Mouse (Mus musculus): Measurements from ENCODE around the gene Olfr763. TPM values are rescaled to one million over a fixed set of nuclear protein-coding genes. Genes with fewer than 3 reads are reported as not detected.

Olfr763 gene
- not detected in 2 replicates for polyA plus RNA-seq (2011; ENCODE audit: insufficient read depth, insufficient read length, low read depth, missing spikeins)

DNA sequence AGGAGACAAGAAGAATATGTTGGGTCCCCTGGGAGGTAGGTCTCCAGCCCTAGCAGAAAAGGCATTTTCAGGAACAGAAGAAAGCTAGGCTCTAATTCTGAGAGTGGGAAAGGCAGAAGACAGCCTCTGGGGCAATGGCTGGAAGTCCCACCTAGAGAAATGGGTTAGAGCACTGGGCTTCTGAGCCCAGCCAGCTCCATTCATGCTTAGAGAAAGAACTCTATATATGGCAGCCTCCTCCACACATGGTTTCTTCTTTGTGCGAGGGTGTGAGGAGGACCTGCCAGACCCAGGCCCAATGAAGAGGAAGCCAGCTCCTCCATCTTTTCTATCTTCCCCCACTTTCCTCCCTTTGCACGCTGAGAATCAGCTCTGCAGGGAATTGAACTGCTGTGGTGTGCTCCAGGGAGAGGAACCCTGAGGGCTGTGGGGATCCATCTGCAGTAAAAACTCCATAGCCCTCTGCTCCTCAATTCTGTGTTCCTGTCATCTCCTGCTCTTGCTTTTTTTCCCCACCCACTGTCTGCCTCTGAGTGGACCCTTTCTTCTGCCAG is at the start of gene Olfr763:
Gene Olfr763, plus strand, starts transcription at position 504 of the 554 bp plus-strand sequence.
- Histone ChIP-seq H3K4me3 (ENCODE audit: low read depth, low read length) (no peak within 1 kb of the TSS), H3K27me3 (ENCODE audit: control insufficient read depth, insufficient read depth, low read length, poor library complexity, severe bottlenecking) (no peaks in the 10 kb centered on the region), H3K27ac (ENCODE audit: insufficient read depth, low read length) (no peak within 1 kb of the TSS), H3K9ac (ENCODE audit: low read depth, poor library complexity, severe bottlenecking) (no peak within 1 kb of the TSS), H3K9me3 (replicated peaks; ENCODE audit: control insufficient read depth, insufficient read depth, low read length, poor library complexity, severe bottlenecking) (peaks cover 28% of the 10 kb centered on the region), H3K36me3 (ENCODE audit: control insufficient read depth, insufficient read depth, low read length, poor library complexity, severe bottlenecking) (no peaks in the 10 kb centered on the region), H3K4me1 (ENCODE audit: control insufficient read depth, insufficient read depth, low read length) (no peaks in the 10 kb centered on the region)
- no peak for TF ChIP-seq POLR2A (IDR thresholded peaks at IDR 0.05; ENCODE audit: insufficient read depth, low read length)
- no peak for TF ChIP-seq CTCF (IDR thresholded peaks at IDR 0.05; ENCODE audit: low read depth, low read length)
- no peak for TF ChIP-seq EP300 (IDR thresholded peaks at IDR 0.05; ENCODE audit: insufficient read depth, low read depth, low read length)

DNA sequence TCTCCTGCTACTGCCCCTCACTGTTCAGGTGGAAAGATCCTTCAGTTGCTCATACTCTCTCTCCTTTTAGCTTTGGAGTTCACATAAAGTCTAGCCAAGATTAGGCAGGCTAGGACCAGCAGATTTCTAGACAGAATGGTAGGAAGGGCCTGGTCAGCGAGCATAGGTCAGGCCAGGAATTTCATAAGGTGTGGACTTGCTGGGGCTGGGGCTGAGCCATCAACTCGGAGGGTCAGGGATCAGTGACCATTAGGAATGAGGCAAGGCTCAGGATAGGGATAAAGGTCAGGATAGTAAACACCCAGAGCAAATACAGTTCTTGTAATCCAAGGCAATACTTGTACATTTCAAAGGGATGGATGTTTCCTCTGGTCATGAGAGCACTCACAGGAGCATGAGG is 45.6 kb upstream of the Olfr763 start:
- Histone ChIP-seq H3K27ac (ENCODE audit: insufficient read depth, low read length) (no peak overlapping the region), H3K9ac (ENCODE audit: low read depth, poor library complexity, severe bottlenecking) (no peak overlapping the region), H3K27me3 (ENCODE audit: control insufficient read depth, insufficient read depth, low read length, poor library complexity, severe bottlenecking) (no peaks in the 10 kb centered on the region), H3K4me1 (ENCODE audit: control insufficient read depth, insufficient read depth, low read length) (no peaks in the 10 kb centered on the region), H3K9me3 (replicated peaks; ENCODE audit: control insufficient read depth, insufficient read depth, low read length, poor library complexity, severe bottlenecking) (no peaks in the 10 kb centered on the region), H3K4me3 (ENCODE audit: low read depth, low read length) (no peak overlapping the region), H3K36me3 (ENCODE audit: control insufficient read depth, insufficient read depth, low read length, poor library complexity, severe bottlenecking) (no peaks in the 10 kb centered on the region)
- no peak for TF ChIP-seq CTCF (IDR thresholded peaks at IDR 0.05; ENCODE audit: low read depth, low read length)

GRCm38 (mm10) chr10:128965871-128966270 is 44.7 kb upstream of the Olfr763 start:
- no peak for TF ChIP-seq EP300 (IDR thresholded peaks at IDR 0.05; ENCODE audit: insufficient read depth, low read depth, low read length)
- TF ChIP-seq CTCF (IDR thresholded peaks at IDR 0.05; ENCODE audit: low read depth, low read length): no peak
- no peak for TF ChIP-seq POLR2A (IDR thresholded peaks at IDR 0.05; ENCODE audit: insufficient read depth, low read length)
- no peaks in the 10 kb centered on the region for H3K27me3 ChIP-seq (ENCODE audit: control insufficient read depth, insufficient read depth, low read length, poor library complexity, severe bottlenecking)
- H3K4me3 ChIP-seq (ENCODE audit: low read depth, low read length): no peak overlapping the region
- no peaks in the 10 kb centered on the region for H3K9me3 ChIP-seq (replicated peaks; ENCODE audit: control insufficient read depth, insufficient read depth, low read length, poor library complexity, severe bottlenecking)
- no peak overlapping the region for H3K9ac ChIP-seq (ENCODE audit: low read depth, poor library complexity, severe bottlenecking)
- no peaks in the 10 kb centered on the region for H3K4me1 ChIP-seq (ENCODE audit: control insufficient read depth, insufficient read depth, low read length)
- H3K36me3 ChIP-seq (ENCODE audit: control insufficient read depth, insufficient read depth, low read length, poor library complexity, severe bottlenecking): no peaks in the 10 kb centered on the region
- H3K27ac ChIP-seq (ENCODE audit: insufficient read depth, low read length): no peak overlapping the region

GRCm38 (mm10) chr10:128968341-128968749 is 42.2 kb upstream of the Olfr763 start:
- Histone ChIP-seq H3K27ac (ENCODE audit: insufficient read depth, low read length) (no peak overlapping the region), H3K9me3 (replicated peaks; ENCODE audit: control insufficient read depth, insufficient read depth, low read length, poor library complexity, severe bottlenecking) (no peaks in the 10 kb centered on the region), H3K4me3 (ENCODE audit: low read depth, low read length) (no peak overlapping the region), H3K9ac (ENCODE audit: low read depth, poor library complexity, severe bottlenecking) (no peak overlapping the region), H3K36me3 (ENCODE audit: control insufficient read depth, insufficient read depth, low read length, poor library complexity, severe bottlenecking) (no peaks in the 10 kb centered on the region), H3K27me3 (ENCODE audit: control insufficient read depth, insufficient read depth, low read length, poor library complexity, severe bottlenecking) (no peaks in the 10 kb centered on the region), H3K4me1 (ENCODE audit: control insufficient read depth, insufficient read depth, low read length) (no peaks in the 10 kb centered on the region)
- TF ChIP-seq EP300 (IDR thresholded peaks at IDR 0.05; ENCODE audit: insufficient read depth, low read depth, low read length) (no peak), POLR2A (IDR thresholded peaks at IDR 0.05; ENCODE audit: insufficient read depth, low read length) (no peak), CTCF (IDR thresholded peaks at IDR 0.05; ENCODE audit: low read depth, low read length) (no peak)

- Histone ChIP-seq H3K9ac (ENCODE audit: low read depth, poor library complexity, severe bottlenecking) (no peak overlapping the region), H3K27me3 (ENCODE audit: control insufficient read depth, insufficient read depth, low read length, poor library complexity, severe bottlenecking) (no peaks in the 10 kb centered on the region), H3K36me3 (ENCODE audit: control insufficient read depth, insufficient read depth, low read length, poor library complexity, severe bottlenecking) (no peaks in the 10 kb centered on the region), H3K9me3 (replicated peaks; ENCODE audit: control insufficient read depth, insufficient read depth, low read length, poor library complexity, severe bottlenecking) (no peaks in the 10 kb centered on the region), H3K4me3 (ENCODE audit: low read depth, low read length) (no peak overlapping the region), H3K4me1 (ENCODE audit: control insufficient read depth, insufficient read depth, low read length) (no peaks in the 10 kb centered on the region), H3K27ac (ENCODE audit: insufficient read depth, low read length) (no peak overlapping the region)
- TF ChIP-seq EP300 (IDR thresholded peaks at IDR 0.05; ENCODE audit: insufficient read depth, low read depth, low read length) (no peak), POLR2A (IDR thresholded peaks at IDR 0.05; ENCODE audit: insufficient read depth, low read length) (no peak), CTCF (IDR thresholded peaks at IDR 0.05; ENCODE audit: low read depth, low read length) (no peak)
Observed at GRCm38 (mm10) chr10:128970740-128971250, 39.8 kb upstream of the Olfr763 start.

- TF ChIP-seq EP300 (IDR thresholded peaks at IDR 0.05; ENCODE audit: insufficient read depth, low read depth, low read length): no peak
- TF ChIP-seq POLR2A (IDR thresholded peaks at IDR 0.05; ENCODE audit: insufficient read depth, low read length): no peak
- no peak for TF ChIP-seq CTCF (IDR thresholded peaks at IDR 0.05; ENCODE audit: low read depth, low read length)
Observed at GRCm38 (mm10) chr10:128972841-128973240, 37.8 kb upstream of the Olfr763 start.

More at GRCm38 (mm10) chr10:128972841-128973240, 37.8 kb upstream of the Olfr763 start:
- Histone ChIP-seq H3K4me3 (ENCODE audit: low read depth, low read length) (no peak overlapping the region), H3K27me3 (ENCODE audit: control insufficient read depth, insufficient read depth, low read length, poor library complexity, severe bottlenecking) (no peaks in the 10 kb centered on the region), H3K9ac (ENCODE audit: low read depth, poor library complexity, severe bottlenecking) (no peak overlapping the region), H3K4me1 (ENCODE audit: control insufficient read depth, insufficient read depth, low read length) (no peaks in the 10 kb centered on the region), H3K9me3 (replicated peaks; ENCODE audit: control insufficient read depth, insufficient read depth, low read length, poor library complexity, severe bottlenecking) (no peaks in the 10 kb centered on the region), H3K27ac (ENCODE audit: insufficient read depth, low read length) (no peak overlapping the region), H3K36me3 (ENCODE audit: control insufficient read depth, insufficient read depth, low read length, poor library complexity, severe bottlenecking) (no peaks in the 10 kb centered on the region)

All from ES-Bruce4 (cell line).